Mouse (Mus musculus) monocyte, adult 5-6 weeks (primary cell): Measurements from ENCODE around the gene Apon. TPM values are rescaled to one million over a fixed set of nuclear protein-coding genes. Genes with fewer than 3 reads are reported as not detected.
"Not testable (repeated sequence)": the region's sequence is repeated elsewhere in the genome, so short reads cannot be mapped to it uniquely, and the experiment has no call there.

Source experiments
- ATAC-seq: fragments of 153-309, 156-312 bp; replicated peaks from 2 replicates; pipeline ENCODE4 v1.8.0; 2017; ENCODE audit warnings: mild to moderate bottlenecking; ENCODE audit not compliant: low TSS enrichment, insufficient number of reproducible peaks, severe bottlenecking, poor library complexity, low FRiP score
- total RNA-seq: library from RNA; stranded (forward); fragments of 200-1000, 200-491, 200-594 nt; gene quantifications from 3 replicates; pipeline ENCODE4 v1.2.3, GENCODE M21; 2017

Apon gene
- total RNA-seq, 1 experiment from 2014 or later: not detected

GRCm38 (mm10) chr10:128268371-128268770 lies 14.5 kb downstream of the Apon start, which contains the start of gene Apof:
Gene Apof, plus strand, starts transcription at chr10:128268671.
- no peak for ATAC-seq

GRCm38 (mm10) chr10:128269206-128269910 lies 15.5 kb downstream of the Apon start:
- no peak for ATAC-seq

GRCm38 (mm10) chr10:128270287-128270841 lies 16.5 kb downstream of the Apon start, which contains the start of gene Stat2:
Gene Stat2, plus strand, starts transcription at chr10:128270559.
- ATAC-seq: peak; percentile 99

DNA sequence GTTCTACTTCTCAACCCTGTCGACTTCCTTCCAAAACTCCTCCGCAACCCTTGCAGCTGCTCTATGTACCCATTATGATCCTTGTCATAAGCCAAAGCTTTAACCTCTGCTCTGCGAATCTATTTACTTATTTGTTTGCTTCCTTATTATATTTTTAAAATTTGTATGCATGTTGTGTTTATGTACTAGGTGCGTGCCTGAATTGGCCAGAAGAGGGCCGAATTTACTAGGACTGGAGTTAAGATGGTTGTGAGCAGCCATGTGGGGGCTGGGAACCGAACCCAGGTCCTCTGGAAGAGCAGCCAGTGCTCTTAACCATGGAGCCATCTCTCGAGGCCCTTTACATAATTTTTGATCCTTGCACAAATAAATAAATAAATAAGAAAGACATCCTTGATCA lies 17.0 kb downstream of the Apon start:
- ATAC-seq: no peak

- ATAC-seq: no peak
Observed at GRCm38 (mm10) chr10:128271883-128272282, 18.0 kb downstream of the Apon start.

DNA sequence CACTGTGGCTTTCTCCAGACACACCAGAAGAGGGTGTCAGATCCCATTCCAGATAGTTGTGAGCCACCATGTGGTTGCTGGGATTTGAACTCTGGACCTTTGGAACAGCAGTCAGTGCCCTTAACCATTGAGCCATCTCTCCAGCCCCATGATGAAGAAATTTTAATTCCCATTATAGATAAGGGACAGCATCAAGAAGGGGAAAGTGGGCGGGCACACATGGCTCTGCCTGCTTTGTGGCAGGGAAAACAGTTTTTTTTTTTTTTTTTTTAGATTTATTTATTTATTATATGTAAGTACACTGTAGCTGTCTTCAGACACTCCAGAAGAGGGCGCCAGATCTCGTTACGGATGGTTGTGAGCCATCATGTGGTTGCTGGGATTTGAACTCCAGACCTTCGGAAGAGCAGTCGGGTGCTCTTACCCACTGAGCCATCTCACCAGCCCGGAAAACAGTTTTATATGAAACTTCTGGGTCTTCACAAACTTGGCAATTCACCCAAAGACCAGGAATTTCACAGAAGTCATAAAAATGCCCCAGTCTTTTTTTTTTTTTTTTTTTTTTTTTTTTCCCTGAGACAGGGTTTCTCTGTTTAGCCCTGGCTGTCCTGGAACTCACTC lies 19.0 kb downstream of the Apon start:
- ATAC-seq: not testable (repeated sequence)

- not testable (repeated sequence) for ATAC-seq
Observed at GRCm38 (mm10) chr10:128275374-128275773, 21.5 kb downstream of the Apon start.

GRCm38 (mm10) chr10:128278158-128278557 lies 24.3 kb downstream of the Apon start:
- ATAC-seq: no peak

- no peak for ATAC-seq
Observed at GRCm38 (mm10) chr10:128280943-128281342, 27.0 kb downstream of the Apon start.

DNA sequence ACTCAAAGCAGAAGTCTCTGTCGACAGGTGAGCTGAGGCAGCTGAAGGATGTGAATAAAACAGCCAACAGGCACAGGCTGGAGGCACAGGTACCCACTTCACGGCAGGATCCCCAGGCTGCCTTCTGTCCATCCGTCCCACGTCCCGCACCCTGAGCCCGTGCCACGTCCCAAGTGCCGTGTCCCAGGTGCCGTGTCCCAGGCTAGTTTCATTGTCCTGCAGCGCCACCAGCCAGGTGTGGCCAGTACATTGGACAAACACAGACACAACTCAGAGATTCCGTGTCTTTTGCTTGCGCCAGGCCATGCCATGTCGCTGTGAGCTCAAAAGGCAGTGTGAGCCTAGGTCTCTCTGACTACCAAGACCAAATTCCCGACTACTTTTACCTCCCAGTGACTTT lies 27.8 kb downstream of the Apon start:
- no peak for ATAC-seq

- no peak for ATAC-seq
Observed at GRCm38 (mm10) chr10:128282886-128283450, 29.1 kb downstream of the Apon start.

- no peak for ATAC-seq
Observed at GRCm38 (mm10) chr10:128283604-128284579, 30.0 kb downstream of the Apon start.

DNA sequence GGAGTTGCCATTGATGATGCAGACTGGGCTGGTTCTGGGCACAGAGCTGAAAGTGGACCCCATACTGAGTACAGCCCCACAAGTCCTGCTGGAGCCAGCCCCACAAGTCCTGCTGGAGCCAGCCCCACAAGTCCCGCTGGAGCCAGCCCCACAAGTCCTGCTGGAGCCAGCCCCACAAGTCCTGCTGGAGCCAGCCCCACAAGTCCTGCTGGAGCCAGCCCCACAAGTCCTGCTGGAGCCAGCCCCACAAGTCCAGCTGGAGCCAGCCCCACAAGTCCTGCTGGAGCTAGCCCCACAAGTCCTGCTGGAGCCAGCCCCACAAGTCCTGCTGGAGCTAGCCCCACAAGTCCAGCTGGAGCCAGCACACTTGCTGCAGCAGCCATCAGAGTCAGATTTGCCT lies 36.7 kb downstream of the Apon start:
- ATAC-seq: not testable (repeated sequence)

DNA sequence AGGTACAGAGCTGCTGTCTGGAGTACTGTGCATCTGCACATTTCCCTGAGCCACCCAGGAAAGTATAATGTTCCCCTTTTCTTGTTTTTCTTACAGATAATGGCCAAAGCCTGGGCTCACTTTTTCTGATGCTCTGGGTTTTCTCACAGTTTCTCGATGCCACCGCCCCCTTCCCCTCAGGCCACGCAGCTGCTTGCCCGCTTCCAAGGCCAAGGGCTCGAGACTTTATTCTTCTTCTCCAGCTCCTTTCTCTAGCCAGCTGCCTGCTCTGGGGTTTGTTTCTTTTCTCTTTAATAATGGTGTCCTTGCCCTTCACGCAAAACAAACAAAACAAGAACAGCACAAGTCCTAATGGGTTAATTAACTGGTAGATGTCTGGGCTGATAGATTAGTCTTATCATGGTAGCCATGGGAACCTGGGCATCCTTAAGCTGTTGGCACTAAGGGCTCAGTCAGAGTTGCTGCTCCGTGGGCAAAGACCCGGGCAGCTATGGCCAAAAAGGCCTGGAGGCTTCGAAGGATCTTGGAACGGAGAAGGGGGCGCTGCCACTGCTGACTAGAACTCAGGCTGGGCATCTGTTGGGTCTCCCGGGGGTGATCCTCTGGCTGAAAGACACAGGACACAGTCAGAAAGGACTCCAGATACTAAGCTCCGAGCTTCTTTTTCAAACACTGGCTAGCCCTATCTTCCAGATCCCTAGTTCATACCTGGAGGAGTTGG lies 42.6 kb downstream of the Apon start:
- no peak for ATAC-seq

- no peak for ATAC-seq
Observed at GRCm38 (mm10) chr10:128297221-128297620, 43.3 kb downstream of the Apon start.

DNA sequence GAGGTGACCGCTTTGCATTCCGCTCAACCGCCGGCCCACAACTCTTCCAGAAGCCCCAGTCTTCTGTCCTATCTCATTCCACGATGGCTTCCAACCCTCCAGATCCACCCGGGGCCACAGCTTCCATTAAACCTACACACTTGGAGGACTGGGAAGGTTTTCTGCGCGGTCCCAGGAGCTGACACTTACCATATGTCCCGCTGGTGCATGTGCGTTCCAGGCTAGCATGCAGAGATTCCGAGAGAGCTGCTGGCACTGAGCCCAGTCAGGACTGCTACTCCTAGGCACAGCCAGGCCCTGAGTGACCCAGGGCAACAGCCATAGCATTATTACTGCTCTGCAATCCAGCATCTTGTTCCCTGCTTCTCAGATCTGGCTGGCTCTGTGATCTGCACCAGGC lies 43.7 kb downstream of the Apon start:
- 0 out of 2 replicates have a peak, but pooled peaks have one; percentile 21 for ATAC-seq

- ATAC-seq: peak; percentile 38
Observed at GRCm38 (mm10) chr10:128298243-128298642, 44.3 kb downstream of the Apon start.

DNA sequence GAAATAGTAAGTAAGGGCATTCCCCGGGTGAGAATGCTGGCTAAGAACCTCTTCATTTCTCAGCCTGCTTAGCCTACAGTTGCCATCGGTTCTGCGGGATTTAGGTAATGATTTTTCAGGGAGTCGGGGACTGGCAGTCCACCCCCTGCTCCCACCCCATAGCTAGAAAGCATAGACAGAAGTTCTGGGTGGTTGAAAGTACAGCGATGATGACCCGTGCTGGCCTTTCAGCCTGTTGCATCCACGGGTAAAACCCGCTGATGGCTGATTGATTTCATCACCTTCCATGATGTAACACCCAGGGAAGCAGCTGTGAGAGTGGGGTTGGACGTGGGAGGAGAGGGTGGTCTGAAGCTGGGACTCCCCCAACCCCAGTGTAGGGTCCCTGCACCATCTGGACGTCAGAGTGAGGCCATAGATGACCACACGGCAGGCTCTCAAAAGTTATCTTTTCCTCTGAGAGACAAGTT lies 44.8 kb downstream of the Apon start, which contains the start of gene Il23a:
Il23a (minus strand) TSS at position 51 of the 470 bp plus-strand sequence.
- no peak for ATAC-seq
